Mouse (Mus musculus) C2C12 (cell line): Measurements from ENCODE around the gene Mex3a.

Experiments
- CEBPB ChIP-seq: IDR thresholded peaks from one replicate; pipeline ENCODE4 v1.6.1; 2011; ENCODE audit warnings: low read depth, mild to moderate bottlenecking, control low read depth, moderate library complexity
- CTCF ChIP-seq: IDR thresholded peaks from one replicate; pipeline ENCODE4 v1.5.1; 2011; ENCODE audit not compliant: control insufficient read depth, insufficient read depth, insufficient read length
- FOSL1 ChIP-seq: IDR thresholded peaks from one replicate; pipeline ENCODE4 v1.8.0; 2011; ENCODE audit warnings: mild to moderate bottlenecking, low read length; ENCODE audit not compliant: poor library complexity, insufficient read depth, severe bottlenecking
- MAX ChIP-seq: IDR thresholded peaks from one replicate; pipeline ENCODE4 v1.6.1; 2011; ENCODE audit warnings: mild to moderate bottlenecking, control low read depth
- MYOD1 ChIP-seq: IDR thresholded peaks from one replicate; pipeline ENCODE4 v1.6.1; 2011; ENCODE audit warnings: low read depth; ENCODE audit not compliant: control insufficient read depth, insufficient read length
- MYOG ChIP-seq: IDR thresholded peaks from one replicate; pipeline ENCODE4 v1.6.1; 2011; ENCODE audit not compliant: control insufficient read depth, insufficient read length; ENCODE audit errors: extremely low read depth
- USF1 ChIP-seq: IDR thresholded peaks from one replicate; pipeline ENCODE4 v1.6.1; 2011; ENCODE audit warnings: low read depth, mild to moderate bottlenecking, control low read depth, moderate library complexity

GRCm38 (mm10) chr3:88493706-88494582 lies 38.3 kb upstream of the Mex3a start:
- TF ChIP-seq MAX (no peak), CTCF (no peak), MYOG (no peak), MYOD1 (no peak), USF1 (no peak), CEBPB (no peak), FOSL1 (no peak)
